Mouse (Mus musculus): ENCODE data around the gene Gm20388. TPM values are rescaled to one million over a fixed set of nuclear protein-coding genes. Genes with fewer than 3 reads are reported as not detected.
A peak's percentile ranks its signal among the peaks of the same experiment; 100 is the strongest.

Gm20388 gene
- polyA plus RNA-seq, 1 experiment from 2014 or later, result 3.6 TPM

- H3K9me3 ChIP-seq, result no peaks in the 10 kb centered on the region
- WGBS, result under 1% methylated on average over 17 of the region's 17 CpGs
- peak; percentile 61 for DNase-seq (ENCODE audit: low spot score)
- H3K27ac ChIP-seq (replicated peaks), result peak overlapping the region; percentile 86
- H3K27me3 ChIP-seq (replicated peaks; ENCODE audit: low read depth, poor library complexity, severe bottlenecking), result peaks cover 35% of the 10 kb centered on the region
- H3K4me1 ChIP-seq, result peaks cover 95% of the 10 kb centered on the region
- H3K36me3 ChIP-seq (replicated peaks), result peaks cover 8% of the 10 kb centered on the region; the same call in 1 of the 2 replicates
- H3K4me3 ChIP-seq, result peak overlapping the region; percentile 43
These were observed 424.8 kb downstream of the Gm20388 start for GRCm38 (mm10) chr8:120335262-120336086.

GRCm38 (mm10) chr8:120336087-120336380 is 425.4 kb downstream of the Gm20388 start:
- peak; percentile 73 for DNase-seq (ENCODE audit: low spot score)
- Histone ChIP-seq H3K27me3 (replicated peaks; ENCODE audit: low read depth, poor library complexity, severe bottlenecking) (peaks cover 29% of the 10 kb centered on the region), H3K4me1 (peaks cover 95% of the 10 kb centered on the region), H3K4me3 (peak overlapping the region; percentile 43), H3K9me3 (no peaks in the 10 kb centered on the region), H3K36me3 (replicated peaks) (peaks cover 8% of the 10 kb centered on the region; the same call in 1 of the 2 replicates), H3K27ac (replicated peaks) (peak overlapping the region; percentile 86)
- under 1% methylated on average over 9 of the region's 9 CpGs for WGBS

DNA sequence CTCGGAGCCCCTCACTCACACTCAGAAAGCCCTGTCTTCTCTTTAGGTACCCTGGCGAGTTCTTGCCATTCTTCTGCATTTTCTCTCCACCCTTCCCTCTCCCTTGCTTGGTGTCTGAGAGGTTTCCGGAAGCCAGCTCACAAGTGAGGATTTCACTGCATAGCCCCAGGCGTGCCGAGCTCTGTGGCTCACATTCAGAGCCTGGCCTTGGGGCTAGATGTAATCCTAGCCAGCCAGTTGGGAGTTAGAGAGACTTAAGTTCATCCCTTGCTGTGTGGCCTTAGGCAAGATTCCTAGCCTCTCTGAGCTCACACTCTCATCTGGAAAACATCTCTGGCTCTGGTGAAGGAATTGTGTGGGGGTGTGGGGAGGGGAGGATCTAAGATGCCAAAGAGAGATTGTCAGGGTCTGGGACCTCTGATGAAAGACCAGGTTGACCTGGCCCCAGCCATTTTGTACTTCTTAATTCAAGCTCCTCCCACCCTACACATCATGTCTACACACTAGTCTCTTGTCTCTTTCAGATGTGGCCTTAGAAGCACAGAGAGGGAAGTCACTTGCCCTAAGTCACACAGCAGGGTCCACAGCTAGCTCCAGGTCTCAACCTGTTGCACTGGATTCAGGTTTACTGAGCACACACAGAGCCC is 426.4 kb downstream of the Gm20388 start:
- no peaks in the 10 kb centered on the region for H3K9me3 ChIP-seq
- peaks cover 95% of the 10 kb centered on the region for H3K4me1 ChIP-seq
- H3K4me3 ChIP-seq, result no peak overlapping the region
- 23% methylated on average over 5 of the region's 5 CpGs for WGBS
- H3K36me3 ChIP-seq (replicated peaks), result peaks cover 8% of the 10 kb centered on the region; the same call in 1 of the 2 replicates
- peak overlapping the region; percentile 86 for H3K27ac ChIP-seq (replicated peaks)
- peak; percentile 59 for DNase-seq (ENCODE audit: low spot score)
- peaks cover 21% of the 10 kb centered on the region; the same call in 1 of the 2 replicates for H3K27me3 ChIP-seq (replicated peaks; ENCODE audit: low read depth, poor library complexity, severe bottlenecking)

GRCm38 (mm10) chr8:120337627-120338026 is 427.0 kb downstream of the Gm20388 start:
- H3K36me3 ChIP-seq (replicated peaks), result peaks cover 8% of the 10 kb centered on the region; the same call in 1 of the 2 replicates
- H3K9me3 ChIP-seq, result no peaks in the 10 kb centered on the region
- H3K27me3 ChIP-seq (replicated peaks; ENCODE audit: low read depth, poor library complexity, severe bottlenecking), result peaks cover 21% of the 10 kb centered on the region; the same call in 1 of the 2 replicates
- 63% methylated on average over 5 of the region's 5 CpGs for WGBS
- no peak for DNase-seq (ENCODE audit: low spot score)
- H3K4me1 ChIP-seq, result peaks cover 95% of the 10 kb centered on the region
- H3K27ac ChIP-seq (replicated peaks), result peak overlapping the region; percentile 86
- H3K4me3 ChIP-seq, result no peak overlapping the region

- Histone ChIP-seq H3K27me3 (replicated peaks; ENCODE audit: low read depth, poor library complexity, severe bottlenecking) (peaks cover 29% of the 10 kb centered on the region; the same call in 1 of the 2 replicates), H3K27ac (replicated peaks) (no peak overlapping the region), H3K4me3 (no peak overlapping the region), H3K9me3 (no peaks in the 10 kb centered on the region), H3K4me1 (peaks cover 96% of the 10 kb centered on the region), H3K36me3 (replicated peaks) (peaks cover 8% of the 10 kb centered on the region; the same call in 1 of the 2 replicates)
- DNase-seq (ENCODE audit: low spot score), result no peak
- WGBS, result 93% methylated on average over 7 of the region's 7 CpGs
These were observed 428.0 kb downstream of the Gm20388 start for GRCm38 (mm10) chr8:120338678-120339077.

DNA sequence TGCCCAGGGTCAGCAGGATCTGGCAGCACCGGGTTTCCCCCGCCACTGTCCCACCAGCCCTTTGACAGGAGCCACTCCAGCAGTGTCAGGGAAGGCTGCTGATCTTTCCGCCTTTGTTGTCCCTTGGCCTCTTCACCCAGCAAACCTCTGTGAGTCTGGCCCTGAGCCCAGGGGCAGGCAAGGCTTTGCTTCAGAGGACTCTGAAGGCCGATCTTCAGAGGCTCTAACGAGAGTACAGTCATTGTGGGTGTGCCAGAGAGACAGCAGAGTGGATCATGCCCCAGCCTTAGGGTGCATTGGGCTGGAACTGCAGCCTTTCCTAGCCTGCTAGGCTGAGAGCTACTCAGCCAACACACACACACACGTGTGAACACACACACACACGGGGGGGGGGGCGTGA is 429.1 kb downstream of the Gm20388 start:
- H3K27ac ChIP-seq (replicated peaks), result peak overlapping the region; percentile 67
- peaks cover 8% of the 10 kb centered on the region; the same call in 1 of the 2 replicates for H3K36me3 ChIP-seq (replicated peaks)
- peaks cover 35% of the 10 kb centered on the region; the same call in 1 of the 2 replicates for H3K27me3 ChIP-seq (replicated peaks; ENCODE audit: low read depth, poor library complexity, severe bottlenecking)
- no peak overlapping the region for H3K4me3 ChIP-seq
- DNase-seq (ENCODE audit: low spot score), result no peak
- H3K4me1 ChIP-seq, result peaks cover 97% of the 10 kb centered on the region
- H3K9me3 ChIP-seq, result no peaks in the 10 kb centered on the region
- 63% methylated on average over 8 of the region's 8 CpGs for WGBS

GRCm38 (mm10) chr8:120341124-120341523 is 430.5 kb downstream of the Gm20388 start:
- peaks cover 8% of the 10 kb centered on the region; the same call in 1 of the 2 replicates for H3K36me3 ChIP-seq (replicated peaks)
- H3K27me3 ChIP-seq (replicated peaks; ENCODE audit: low read depth, poor library complexity, severe bottlenecking), result peaks cover 35% of the 10 kb centered on the region; the same call in 1 of the 2 replicates
- H3K9me3 ChIP-seq, result no peaks in the 10 kb centered on the region
- H3K4me3 ChIP-seq, result no peak overlapping the region
- DNase-seq (ENCODE audit: low spot score), result no peak
- H3K27ac ChIP-seq (replicated peaks), result peak overlapping the region; percentile 59
- H3K4me1 ChIP-seq, result peaks cover 97% of the 10 kb centered on the region
- WGBS, result 69% methylated on average over 10 of the region's 10 CpGs

DNA sequence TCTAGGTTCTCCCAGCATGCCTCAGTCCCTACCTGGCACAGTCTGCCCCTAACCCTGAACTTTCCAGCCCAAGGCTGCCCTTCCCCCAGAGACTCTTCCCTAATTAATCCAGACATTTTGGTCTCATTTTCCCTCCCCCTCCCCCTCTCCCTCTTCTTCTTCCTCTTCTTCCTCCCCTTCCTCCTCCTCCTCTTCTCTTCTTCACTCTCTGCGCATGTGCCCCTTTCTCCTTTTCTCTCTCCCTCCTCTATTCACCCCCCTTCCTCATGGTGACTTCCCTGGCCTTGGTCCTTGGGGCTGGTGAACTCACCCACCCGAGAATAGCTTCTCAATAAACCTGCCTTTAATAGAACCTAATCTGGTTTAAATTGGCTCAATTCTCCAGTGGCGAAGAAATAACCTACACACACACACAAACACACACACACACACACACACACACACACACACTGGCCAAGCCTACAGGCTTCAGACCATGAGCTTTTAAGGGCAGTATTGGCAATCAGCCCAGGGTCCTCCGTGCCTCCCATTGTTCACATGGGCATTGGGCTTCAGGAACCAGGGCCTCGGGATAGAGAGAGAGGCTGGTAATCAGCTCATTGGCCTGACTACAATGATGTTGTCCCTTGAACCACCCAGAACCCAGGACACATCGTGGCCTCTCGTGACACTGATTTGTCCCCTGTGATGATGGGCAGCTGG is 432.4 kb downstream of the Gm20388 start:
- H3K9me3 ChIP-seq, result no peaks in the 10 kb centered on the region
- H3K4me1 ChIP-seq, result peaks cover 97% of the 10 kb centered on the region
- H3K4me3 ChIP-seq, result no peak overlapping the region
- DNase-seq (ENCODE audit: low spot score), result no peak
- 76% methylated on average over 7 of the region's 7 CpGs for WGBS
- H3K27ac ChIP-seq (replicated peaks), result peak overlapping the region; percentile 65
- peaks cover 37% of the 10 kb centered on the region for H3K27me3 ChIP-seq (replicated peaks; ENCODE audit: low read depth, poor library complexity, severe bottlenecking)
- H3K36me3 ChIP-seq (replicated peaks), result peaks cover 8% of the 10 kb centered on the region; the same call in 1 of the 2 replicates

DNA sequence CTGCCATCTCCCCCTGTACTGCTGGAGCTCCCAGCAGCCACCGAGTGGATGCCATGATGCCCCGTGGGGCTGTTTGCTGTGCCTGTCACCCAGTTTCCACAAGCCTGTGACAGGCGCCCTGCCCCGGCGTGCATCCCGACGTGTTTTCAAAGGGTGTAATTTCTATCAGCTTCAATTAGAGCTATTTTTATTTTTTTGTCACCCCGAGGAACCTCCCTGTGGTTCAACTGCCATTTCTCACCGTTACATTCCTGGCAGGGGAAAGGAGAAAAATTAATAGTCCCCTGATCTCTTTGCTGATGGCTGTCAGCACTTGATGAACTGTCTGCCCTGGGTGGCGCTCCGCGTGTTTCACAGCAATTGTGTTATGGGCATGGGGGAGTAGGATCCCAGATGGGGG is 432.9 kb downstream of the Gm20388 start:
- peak overlapping the region; percentile 65; the same call in 1 of the 2 replicates for H3K27ac ChIP-seq (replicated peaks)
- H3K4me1 ChIP-seq, result peaks cover 97% of the 10 kb centered on the region
- H3K9me3 ChIP-seq, result no peaks in the 10 kb centered on the region
- WGBS, result 84% methylated on average over 12 of the region's 12 CpGs
- H3K27me3 ChIP-seq (replicated peaks; ENCODE audit: low read depth, poor library complexity, severe bottlenecking), result peaks cover 42% of the 10 kb centered on the region
- H3K4me3 ChIP-seq, result no peak overlapping the region
- peaks cover 5% of the 10 kb centered on the region; the same call in 1 of the 2 replicates for H3K36me3 ChIP-seq (replicated peaks)
- DNase-seq (ENCODE audit: low spot score), result no peak

DNA sequence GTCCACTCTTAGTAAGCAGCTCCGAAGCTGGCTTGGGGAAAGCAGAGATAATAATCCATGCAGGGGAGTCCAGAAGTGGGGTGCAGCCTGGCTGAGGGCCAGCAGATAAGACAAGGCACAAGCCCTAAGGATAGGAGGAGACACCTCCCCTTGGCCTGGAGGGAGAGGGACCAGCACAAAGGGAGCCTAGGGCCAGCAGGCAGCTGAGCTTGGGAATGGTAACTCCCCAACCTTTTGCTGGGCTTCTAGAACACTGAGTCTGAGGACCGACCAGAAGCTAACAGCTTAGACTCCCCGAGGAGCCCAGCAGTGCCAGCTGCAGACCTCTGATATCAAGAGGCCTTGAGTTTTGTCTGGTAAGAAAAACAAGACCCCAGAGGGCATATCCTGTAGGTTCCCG is 433.5 kb downstream of the Gm20388 start:
- H3K4me3 ChIP-seq, result no peak overlapping the region
- WGBS, result 27% methylated on average over 4 of the region's 4 CpGs
- H3K27me3 ChIP-seq (replicated peaks; ENCODE audit: low read depth, poor library complexity, severe bottlenecking), result peaks cover 42% of the 10 kb centered on the region
- H3K36me3 ChIP-seq (replicated peaks), result no peaks in the 10 kb centered on the region
- no peaks in the 10 kb centered on the region for H3K9me3 ChIP-seq
- H3K4me1 ChIP-seq, result peaks cover 99% of the 10 kb centered on the region
- no peak for DNase-seq (ENCODE audit: low spot score)
- H3K27ac ChIP-seq (replicated peaks), result peak overlapping the region; percentile 49

DNA sequence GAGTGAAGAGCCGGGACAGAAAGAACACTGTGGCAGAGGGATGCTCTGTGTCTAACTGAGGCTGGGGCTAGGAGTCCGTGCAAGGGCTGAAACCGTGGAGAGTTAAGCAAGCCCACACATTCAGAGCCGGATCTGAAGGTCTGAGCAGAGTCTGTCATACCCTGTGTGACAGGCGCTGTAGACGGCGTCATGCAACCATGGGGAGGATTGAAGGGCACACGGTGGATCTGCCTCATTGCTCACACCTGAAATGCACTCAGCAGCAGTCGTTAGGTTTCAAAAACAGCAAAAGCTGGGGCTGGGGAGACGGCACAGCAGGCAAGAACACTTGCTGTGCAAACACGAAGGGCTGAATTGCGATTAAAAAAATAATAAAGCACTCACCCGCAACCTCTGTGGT is 433.9 kb downstream of the Gm20388 start:
- H3K27ac ChIP-seq (replicated peaks), result peak overlapping the region; percentile 49
- 36% methylated on average over 13 of the region's 13 CpGs for WGBS
- DNase-seq (ENCODE audit: low spot score), result no peak
- H3K4me1 ChIP-seq, result peaks cover 99% of the 10 kb centered on the region
- H3K9me3 ChIP-seq, result no peaks in the 10 kb centered on the region
- no peak overlapping the region for H3K4me3 ChIP-seq
- H3K27me3 ChIP-seq (replicated peaks; ENCODE audit: low read depth, poor library complexity, severe bottlenecking), result peaks cover 38% of the 10 kb centered on the region
- H3K36me3 ChIP-seq (replicated peaks), result no peaks in the 10 kb centered on the region

DNA sequence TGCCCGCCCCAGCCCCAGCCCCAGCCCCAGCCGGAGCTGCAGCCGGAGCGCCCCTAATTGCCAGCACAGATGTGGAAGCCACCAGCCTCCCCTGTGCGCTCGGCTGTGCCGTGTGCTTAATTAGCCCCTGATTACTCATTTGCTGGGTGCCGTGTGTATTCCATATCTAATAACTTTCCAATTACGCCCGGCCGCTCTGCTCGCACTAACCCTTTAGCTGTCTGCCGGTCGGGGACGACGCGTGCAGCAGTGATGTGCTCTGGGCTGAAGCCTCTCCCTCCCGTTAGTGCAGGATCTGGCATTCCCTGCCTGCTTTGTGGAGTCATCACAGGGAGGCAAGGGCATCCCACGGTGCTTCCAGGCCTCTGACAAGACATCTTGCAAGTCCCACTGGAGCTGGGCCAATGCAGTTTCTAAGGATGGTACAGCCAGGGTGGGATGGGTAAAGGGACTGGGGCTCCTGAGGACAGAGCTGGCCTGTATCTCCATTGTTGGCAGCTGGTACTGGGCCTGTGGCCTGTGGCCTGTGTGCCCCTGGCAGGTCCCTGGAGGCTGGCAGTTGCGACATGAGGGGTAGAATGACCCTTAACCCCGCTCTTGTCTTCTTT is 437.2 kb downstream of the Gm20388 start:
- peak overlapping the region; percentile 52 for H3K27ac ChIP-seq (replicated peaks)
- no peaks in the 10 kb centered on the region for H3K36me3 ChIP-seq (replicated peaks)
- H3K9me3 ChIP-seq, result no peaks in the 10 kb centered on the region
- WGBS, result 66% methylated on average over 21 of the region's 21 CpGs
- H3K27me3 ChIP-seq (replicated peaks; ENCODE audit: low read depth, poor library complexity, severe bottlenecking), result peaks cover 41% of the 10 kb centered on the region
- peaks cover 93% of the 10 kb centered on the region for H3K4me1 ChIP-seq
- no peak for DNase-seq (ENCODE audit: low spot score)
- H3K4me3 ChIP-seq, result no peak overlapping the region

Data from embryonic facial prominence, embryonic 10.5 days (tissue).